Mouse (Mus musculus): ENCODE data around the gene Cx3cl1. TPM values are rescaled to one million over a fixed set of nuclear protein-coding genes. Genes with fewer than 3 reads are reported as not detected.

Cx3cl1 gene
- polyA plus RNA-seq, 1 experiment from 2014 or later: 0.40 TPM

- H3K9ac ChIP-seq: no peak overlapping the region
- no peaks in the 10 kb centered on the region for H3K9me3 ChIP-seq (replicated peaks)
- DNase-seq: no peak
- no peak overlapping the region for H3K4me3 ChIP-seq (replicated peaks)
- no peak overlapping the region for H3K4me2 ChIP-seq
- WGBS (ENCODE audit: insufficient replicate concordance): 39% methylated on average over 6 of the region's 6 CpGs
- H3K4me1 ChIP-seq (replicated peaks): peaks cover 22% of the 10 kb centered on the region
- peak overlapping the region; percentile 67 for H3K27ac ChIP-seq
- peaks cover 48% of the 10 kb centered on the region for H3K36me3 ChIP-seq
- ATAC-seq (ENCODE audit: low read depth): peak; percentile 55; the same call in 1 of the 2 replicates
- no peaks in the 10 kb centered on the region for H3K27me3 ChIP-seq
Measured at GRCm38 (mm10) chr8:94819671-94820179, 47.9 kb downstream of the Cx3cl1 start.

- DNase-seq (no peak), ATAC-seq (ENCODE audit: low read depth) (no peak)
- H3K36me3 ChIP-seq: peaks cover 55% of the 10 kb centered on the region
- H3K27ac ChIP-seq: no peak overlapping the region
- WGBS (ENCODE audit: insufficient replicate concordance): 85% methylated on average over 7 of the region's 7 CpGs
- H3K9ac ChIP-seq: peak overlapping the region; percentile 3; the same call in 1 of the 2 replicates
- no peaks in the 10 kb centered on the region for H3K9me3 ChIP-seq (replicated peaks)
- no peak overlapping the region for H3K4me3 ChIP-seq (replicated peaks)
- no peaks in the 10 kb centered on the region for H3K27me3 ChIP-seq
- H3K4me2 ChIP-seq: no peak overlapping the region
- H3K4me1 ChIP-seq (replicated peaks): peaks cover 22% of the 10 kb centered on the region
Measured at GRCm38 (mm10) chr8:94820553-94820952, 48.7 kb downstream of the Cx3cl1 start.

GRCm38 (mm10) chr8:94821381-94821780 lies 49.6 kb downstream of the Cx3cl1 start:
- Histone ChIP-seq H3K4me3 (replicated peaks) (no peak overlapping the region), H3K27ac (no peak overlapping the region), H3K4me1 (replicated peaks) (peaks cover 22% of the 10 kb centered on the region), H3K36me3 (peaks cover 64% of the 10 kb centered on the region), H3K27me3 (no peaks in the 10 kb centered on the region), H3K4me2 (no peak overlapping the region), H3K9me3 (replicated peaks) (no peaks in the 10 kb centered on the region), H3K9ac (no peak overlapping the region)
- 89% methylated on average over 2 of the region's 2 CpGs for WGBS (ENCODE audit: insufficient replicate concordance)
- DNase-seq: no peak
- ATAC-seq (ENCODE audit: low read depth): no peak

GRCm38 (mm10) chr8:94822637-94823560 lies 51.1 kb downstream of the Cx3cl1 start:
- Histone ChIP-seq H3K4me2 (no peak overlapping the region), H3K4me1 (replicated peaks) (peaks cover 22% of the 10 kb centered on the region), H3K27me3 (no peaks in the 10 kb centered on the region), H3K36me3 (peaks cover 77% of the 10 kb centered on the region), H3K27ac (no peak overlapping the region; the same call in 1 of the 2 replicates), H3K9me3 (replicated peaks) (no peaks in the 10 kb centered on the region), H3K4me3 (replicated peaks) (no peak overlapping the region), H3K9ac (no peak overlapping the region)
- 85% methylated on average over 23 of the region's 23 CpGs for WGBS (ENCODE audit: insufficient replicate concordance)
- DNase-seq (peak; percentile 56), ATAC-seq (ENCODE audit: low read depth) (peak; percentile 66)

GRCm38 (mm10) chr8:94825170-94825569 lies 53.4 kb downstream of the Cx3cl1 start:
- Histone ChIP-seq H3K27ac (no peak overlapping the region), H3K4me3 (replicated peaks) (no peak overlapping the region), H3K36me3 (peaks cover 96% of the 10 kb centered on the region), H3K4me1 (replicated peaks) (peaks cover 13% of the 10 kb centered on the region), H3K27me3 (no peaks in the 10 kb centered on the region), H3K4me2 (no peak overlapping the region), H3K9me3 (replicated peaks) (no peaks in the 10 kb centered on the region), H3K9ac (no peak overlapping the region)
- DNase-seq: no peak
- 80% methylated on average over 6 of the region's 6 CpGs for WGBS (ENCODE audit: insufficient replicate concordance)
- no peak for ATAC-seq (ENCODE audit: low read depth)

- Histone ChIP-seq H3K4me1 (replicated peaks) (peaks cover 6% of the 10 kb centered on the region), H3K4me2 (no peak overlapping the region), H3K9me3 (replicated peaks) (no peaks in the 10 kb centered on the region), H3K27ac (no peak overlapping the region), H3K4me3 (replicated peaks) (no peak overlapping the region), H3K9ac (no peak overlapping the region), H3K36me3 (peaks cover 95% of the 10 kb centered on the region), H3K27me3 (no peaks in the 10 kb centered on the region)
- DNase-seq (no peak), ATAC-seq (ENCODE audit: low read depth) (no peak)
- WGBS (ENCODE audit: insufficient replicate concordance): 92% methylated on average over 5 of the region's 5 CpGs
Measured at GRCm38 (mm10) chr8:94826210-94826609, 54.4 kb downstream of the Cx3cl1 start.

- H3K27ac ChIP-seq: no peak overlapping the region
- no peaks in the 10 kb centered on the region for H3K9me3 ChIP-seq (replicated peaks)
- no peak overlapping the region for H3K9ac ChIP-seq
- ATAC-seq (ENCODE audit: low read depth) (no peak), DNase-seq (no peak)
- no peak overlapping the region for H3K4me3 ChIP-seq (replicated peaks)
- peaks cover 4% of the 10 kb centered on the region; the same call in 1 of the 2 replicates for H3K4me1 ChIP-seq (replicated peaks)
- WGBS (ENCODE audit: insufficient replicate concordance): 90% methylated on average over 6 of the region's 6 CpGs
- H3K27me3 ChIP-seq: no peaks in the 10 kb centered on the region
- no peak overlapping the region for H3K4me2 ChIP-seq
- H3K36me3 ChIP-seq: peaks cover 94% of the 10 kb centered on the region
Measured at GRCm38 (mm10) chr8:94828284-94828683, 56.5 kb downstream of the Cx3cl1 start.

Other genes with a start within 250 kb of the Cx3cl1 start
- 2.1 and 3.1 TPM in 2 replicates for gene Cpne2, start 239.0 kb upstream of the Cx3cl1 start, polyA plus RNA-seq (2015; fragmentation: Nextera tagmentation; extraction: Ambion mirVana)
- 18.1 and 20.3 TPM in 2 replicates for gene Rspry1, start 170.1 kb upstream of the Cx3cl1 start, polyA plus RNA-seq (2015; fragmentation: Nextera tagmentation; extraction: Ambion mirVana)
- gene Fam192a, start 170.0 kb upstream of the Cx3cl1 start, polyA plus RNA-seq (2015; fragmentation: Nextera tagmentation; extraction: Ambion mirVana): 36.8 and 47.6 TPM in 2 replicates
- gene Arl2bp, start 105.4 kb upstream of the Cx3cl1 start, polyA plus RNA-seq (2015; fragmentation: Nextera tagmentation; extraction: Ambion mirVana): 37.2 and 38.2 TPM in 2 replicates
- 0.81 and 1.3 TPM in 2 replicates for gene Pllp, start 75.7 kb upstream of the Cx3cl1 start, polyA plus RNA-seq (2015; fragmentation: Nextera tagmentation; extraction: Ambion mirVana)
- gene Ccl22, start 26.4 kb upstream of the Cx3cl1 start, polyA plus RNA-seq (2015; fragmentation: Nextera tagmentation; extraction: Ambion mirVana): 0.24 and 0.27 TPM in 2 replicates
- 0.36 and 0.48 TPM in 2 replicates for gene Ccl17, start 38.4 kb downstream of the Cx3cl1 start, polyA plus RNA-seq (2015; fragmentation: Nextera tagmentation; extraction: Ambion mirVana)
- gene Coq9, start 66.3 kb downstream of the Cx3cl1 start, polyA plus RNA-seq (2015; fragmentation: Nextera tagmentation; extraction: Ambion mirVana): 51.4 and 51.5 TPM in 2 replicates
- 66.7 and 68.0 TPM in 2 replicates for gene Ciapin1, start 66.3 kb downstream of the Cx3cl1 start, polyA plus RNA-seq (2015; fragmentation: Nextera tagmentation; extraction: Ambion mirVana)
- gene Polr2c, start 85.4 kb downstream of the Cx3cl1 start, polyA plus RNA-seq (2015; fragmentation: Nextera tagmentation; extraction: Ambion mirVana): 94.5 and 95.3 TPM in 2 replicates
- 9.3 and 9.8 TPM in 2 replicates for gene Dok4, start 104.3 kb downstream of the Cx3cl1 start, polyA plus RNA-seq (2015; fragmentation: Nextera tagmentation; extraction: Ambion mirVana)
- gene Ccdc102a, start 146.1 kb downstream of the Cx3cl1 start, polyA plus RNA-seq (2015; fragmentation: Nextera tagmentation; extraction: Ambion mirVana): 3.5 TPM in 2 replicates
- gene Adgrg5, start 151.7 kb downstream of the Cx3cl1 start, polyA plus RNA-seq (2015; fragmentation: Nextera tagmentation; extraction: Ambion mirVana): 0.43 and 0.52 TPM in 2 replicates
- 42.7 and 55.6 TPM in 2 replicates for gene Adgrg1, start 202.7 kb downstream of the Cx3cl1 start, polyA plus RNA-seq (2015; fragmentation: Nextera tagmentation; extraction: Ambion mirVana)
- gene Adgrg3, start 245.7 kb downstream of the Cx3cl1 start, polyA plus RNA-seq (2015; fragmentation: Nextera tagmentation; extraction: Ambion mirVana): 5.5 and 6.0 TPM in 2 replicates

All from liver, embryonic 13.5 days (tissue).